Mouse (Mus musculus) MEL (cell line): ENCODE results near the gene Oaz2.

Source experiments
- BHLHE40 ChIP-seq: IDR thresholded peaks from 2 replicates; pipeline ENCODE4 v1.6.1; 2012; ENCODE audit warnings: low read depth, mild to moderate bottlenecking, inconsistent platforms, low read length, improper control_type of control experiment, borderline replicate concordance
- CTCF ChIP-seq, 3 experiments: IDR thresholded peaks in 2 of 3; conservative IDR thresholded peaks in 1 of 3; 2 replicates each; pipeline ENCODE4 v1.5.1; 2011 to 2012; ENCODE audit warnings: low read length in 3 of 3, low read depth in 2 of 3, mild to moderate bottlenecking in 2 of 3, improper control_type of control experiment in 1 of 3, inconsistent platforms in 1 of 3, mixed read lengths in 1 of 3, moderate library complexity in 1 of 3; ENCODE audit not compliant: control insufficient read depth in 1 of 3, insufficient read depth in 1 of 3, poor library complexity in 1 of 3, severe bottlenecking in 1 of 3
- EP300 ChIP-seq, 2 experiments: IDR thresholded peaks; 2 replicates each; pipeline ENCODE4 v1.6.1; 2011; ENCODE audit warnings: improper control_type of control experiment in 2 of 2, low read length in 2 of 2, low read depth in 1 of 2, mild to moderate bottlenecking in 1 of 2
- JUND ChIP-seq: IDR thresholded peaks from 2 replicates; pipeline ENCODE4 v1.6.1; 2011; ENCODE audit warnings: low read depth, mild to moderate bottlenecking, improper control_type of control experiment, low read length
- MAX ChIP-seq: IDR thresholded peaks from 2 replicates; pipeline ENCODE4 v1.6.1; 2011; ENCODE audit warnings: low read length, improper control_type of control experiment
- POLR2A ChIP-seq, 2 experiments: IDR thresholded peaks; 2 replicates each; pipeline ENCODE4 v1.6.1; 2011 to 2012; ENCODE audit warnings: low read length in 2 of 2, mild to moderate bottlenecking in 2 of 2, control low read depth in 1 of 2, improper control_type of control experiment in 1 of 2, low read depth in 1 of 2, moderate library complexity in 1 of 2; ENCODE audit not compliant: control insufficient read depth in 1 of 2, insufficient read depth in 1 of 2, poor library complexity in 1 of 2
- POLR2AphosphoS2 ChIP-seq: IDR thresholded peaks from 2 replicates; pipeline ENCODE4 v1.6.1; 2011; ENCODE audit warnings: low read length, improper control_type of control experiment
- ZC3H11A ChIP-seq: IDR thresholded peaks from 2 replicates; pipeline ENCODE4 v1.6.1; 2012; ENCODE audit warnings: low read depth, mild to moderate bottlenecking, inconsistent platforms, low read length, improper control_type of control experiment
- ZNF384 ChIP-seq: IDR thresholded peaks from 2 replicates; pipeline ENCODE4 v1.6.1; 2012; ENCODE audit warnings: low read depth, mild to moderate bottlenecking, inconsistent platforms, low read length, improper control_type of control experiment

DNA sequence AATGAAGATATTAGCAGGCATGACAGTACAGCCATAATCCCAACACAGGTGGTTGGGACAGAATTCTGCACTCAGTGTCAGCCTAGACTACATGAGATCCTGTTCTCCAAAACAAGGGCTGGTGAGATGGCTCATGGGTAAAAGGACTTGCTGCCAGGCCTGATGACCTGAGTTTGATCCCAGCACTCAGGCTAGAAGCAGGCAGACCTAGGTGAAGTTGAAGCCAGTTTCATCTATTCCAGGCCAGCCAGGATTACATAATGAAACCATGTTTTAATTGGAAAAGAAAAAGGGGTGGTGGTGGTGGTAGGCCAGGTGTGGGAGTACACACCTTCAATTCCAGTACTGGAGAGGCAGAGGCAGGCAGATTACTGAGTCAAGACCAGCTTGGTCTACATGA lies 30.2 kb downstream of the Oaz2 start:
- no peak for TF ChIP-seq ZNF384
- TF ChIP-seq POLR2AphosphoS2, result no peak
- no peak for TF ChIP-seq MAX
- TF ChIP-seq JUND, result no peak
- no peak for TF ChIP-seq CTCF (IDR thresholded peaks at IDR 0.05 in 2 of 3, conservative IDR thresholded peaks at IDR 0.05 in 1 of 3; ENCODE audit: control insufficient read depth in 1 of 3, insufficient read depth in 1 of 3, low read depth in 2 of 3, low read length in 3 of 3, poor library complexity in 1 of 3, severe bottlenecking in 1 of 3)
- TF ChIP-seq ZC3H11A, result no peak
- TF ChIP-seq EP300 (IDR thresholded peaks at IDR 0.05; ENCODE audit: low read depth in 1 of 2, low read length in 2 of 2), result no peak
- TF ChIP-seq POLR2A (IDR thresholded peaks at IDR 0.05; ENCODE audit: control insufficient read depth in 1 of 2, insufficient read depth in 1 of 2, low read depth in 1 of 2, low read length in 2 of 2, poor library complexity in 1 of 2), result no peak
- no peak for TF ChIP-seq BHLHE40
